Mouse (Mus musculus) ES-E14 (cell line): ENCODE results near the gene Pla2r1.

ENCODE experiments used
- CHD2 ChIP-seq: IDR thresholded peaks from 2 replicates; pipeline ENCODE4 v1.6.1; 2014; ENCODE audit warnings: mild to moderate bottlenecking, low read depth, low read length, inconsistent platforms
- MAFK ChIP-seq: IDR thresholded peaks from 2 replicates; pipeline ENCODE4 v1.6.1; 2014; ENCODE audit warnings: mild to moderate bottlenecking, low read depth, low read length, inconsistent platforms; ENCODE audit not compliant: insufficient read depth
- ZC3H11A ChIP-seq: IDR thresholded peaks from 2 replicates; pipeline ENCODE4 v1.6.1; 2012; ENCODE audit warnings: low read depth, mild to moderate bottlenecking, inconsistent platforms, low read length, borderline replicate concordance
- ZNF384 ChIP-seq: IDR thresholded peaks from 2 replicates; pipeline ENCODE4 v1.6.1; 2012; ENCODE audit warnings: low read depth, low read length, inconsistent platforms

DNA sequence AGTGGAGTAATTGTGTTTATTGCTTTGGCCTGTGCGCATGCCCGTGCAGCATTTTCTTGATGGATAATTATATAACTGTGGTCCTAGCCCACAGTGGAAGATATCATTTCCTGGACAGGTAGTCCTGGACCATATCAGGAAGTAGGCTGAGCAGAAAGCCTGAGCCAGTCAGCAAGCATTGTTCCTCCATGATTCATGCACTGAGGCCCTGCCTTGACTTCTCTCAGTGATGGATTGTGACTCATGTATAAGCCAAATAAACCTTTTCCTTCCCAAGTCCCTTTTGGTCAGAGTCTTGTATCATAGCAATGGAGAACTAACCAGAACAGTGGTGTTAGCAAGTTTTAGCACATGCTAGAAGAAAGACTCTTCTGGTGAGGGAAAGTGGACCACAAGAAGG, 3.3 kb downstream of the Pla2r1 start:
- no peak for TF ChIP-seq ZC3H11A
- TF ChIP-seq CHD2: no peak
- no peak for TF ChIP-seq ZNF384
- no peak for TF ChIP-seq MAFK
